Mouse (Mus musculus) thymus, adult 2 months (tissue): ENCODE data around the gene Mier3. TPM values are rescaled to one million over a fixed set of nuclear protein-coding genes. Genes with fewer than 3 reads are reported as not detected.
"Not testable (repeated sequence)": the region's sequence is repeated elsewhere in the genome, so short reads cannot be mapped to it uniquely, and the experiment has no call there.

Experiments
- DNase-seq: peaks from one replicate; pipeline ENCODE4 v3.0.0; 2021
- H3K27ac ChIP-seq: fragments of 200-500 bp; 2 replicates; pipeline ENCODE4 v1.5.1; 2012; ENCODE audit warnings: low read length, control low read depth; ENCODE audit not compliant: control insufficient read depth, insufficient read depth
- H3K27me3 ChIP-seq: fragments of 200-500 bp; 2 replicates; pipeline ENCODE4 v1.6.1; 2012; ENCODE audit warnings: mild to moderate bottlenecking, low read length, moderate library complexity, mixed read lengths; ENCODE audit not compliant: control insufficient read depth, insufficient read depth
- H3K36me3 ChIP-seq: fragments of 200-500 bp; 2 replicates; pipeline ENCODE4 v1.6.1; 2012; ENCODE audit warnings: mild to moderate bottlenecking, low read length, moderate library complexity; ENCODE audit not compliant: control insufficient read depth, insufficient read depth
- H3K4me1 ChIP-seq: fragments of 200-500 bp; replicated peaks from 2 replicates; pipeline ENCODE4 v1.6.1; 2012; ENCODE audit warnings: low read length; ENCODE audit not compliant: control insufficient read depth, insufficient read depth
- H3K4me3 ChIP-seq: fragments of 200-500 bp; 2 replicates; pipeline ENCODE4 v1.5.1; 2012; ENCODE audit warnings: mild to moderate bottlenecking, low read length, control low read depth, moderate library complexity; ENCODE audit not compliant: control insufficient read depth, insufficient read depth
- CTCF ChIP-seq: fragments of 200-500 bp; IDR thresholded peaks from 2 replicates; pipeline ENCODE4 v1.5.1; 2012; ENCODE audit warnings: mild to moderate bottlenecking, control low read depth, low read length, moderate library complexity, borderline replicate concordance; ENCODE audit not compliant: control insufficient read depth, poor library complexity, insufficient read depth; ENCODE audit errors: extremely low read depth
- POLR2A ChIP-seq: fragments of 200-500 bp; IDR thresholded peaks from 2 replicates; pipeline ENCODE4 v1.6.1; 2012; ENCODE audit warnings: mild to moderate bottlenecking, low read length, control low read depth, moderate library complexity; ENCODE audit not compliant: control insufficient read depth, poor library complexity, insufficient read depth; ENCODE audit errors: extremely low read depth
- WGBS: fragments of 180-500 bp; shearing (Covaris S2); methylation state at CpG from one replicate; pipeline ENCODE4 v1.1.7; 2018; 5-methylcytosine and 5-hydroxymethylcytosine counted together
- polyA plus RNA-seq: library from polyadenylated mRNA; depleted of rRNA; stranded (reverse); fragments of >200 nt; gene quantifications from 2 replicates; pipeline ENCODE4 v1.2.3, GENCODE M21; 2012

The Mier3 gene
- polyA plus RNA-seq, 1 experiment = 7.3 TPM

- over 99% methylated on average over 10 of the region's 10 CpGs for WGBS
- Histone ChIP-seq H3K36me3 (peaks cover 48% of the 10 kb centered on the region), H3K4me3 (no peak overlapping the region), H3K4me1 (no peaks in the 10 kb centered on the region), H3K27me3 (no peaks in the 10 kb centered on the region), H3K27ac (no peak overlapping the region)
- TF ChIP-seq POLR2A (no peak), CTCF (no peak)
- no peak for DNase-seq
Measured at GRCm38 (mm10) chr13:111703396-111703795, 22.6 kb downstream of the Mier3 start.

- not testable (repeated sequence) for H3K4me1 ChIP-seq, DNase-seq, H3K27me3 ChIP-seq, H3K4me3 ChIP-seq, H3K27ac ChIP-seq
- H3K36me3 ChIP-seq = peaks cover 51% of the 10 kb centered on the region
- WGBS = 95% methylated on average over 4 of the region's 4 CpGs
Measured at GRCm38 (mm10) chr13:111703952-111704351, 23.2 kb downstream of the Mier3 start.

GRCm38 (mm10) chr13:111710531-111710930 is 29.8 kb downstream of the Mier3 start:
- DNase-seq = no peak
- no peak overlapping the region for H3K27ac ChIP-seq
- no peak overlapping the region for H3K4me3 ChIP-seq
- 94% methylated on average over 4 of the region's 4 CpGs for WGBS
- no peaks in the 10 kb centered on the region for H3K4me1 ChIP-seq
- no peaks in the 10 kb centered on the region for H3K27me3 ChIP-seq
- peaks cover 90% of the 10 kb centered on the region for H3K36me3 ChIP-seq
- TF ChIP-seq CTCF (no peak), POLR2A (no peak)

GRCm38 (mm10) chr13:111719726-111720125 is 38.9 kb downstream of the Mier3 start:
- peaks cover 24% of the 10 kb centered on the region for H3K36me3 ChIP-seq
- H3K27me3 ChIP-seq = no peaks in the 10 kb centered on the region
- 79% methylated on average over 9 of the region's 9 CpGs for WGBS
- TF ChIP-seq CTCF (no peak), POLR2A (no peak)
- no peak for DNase-seq
- H3K4me3 ChIP-seq = no peak overlapping the region
- no peaks in the 10 kb centered on the region; the same call in 1 of the 2 replicates for H3K4me1 ChIP-seq
- no peak overlapping the region for H3K27ac ChIP-seq

- TF ChIP-seq POLR2A (no peak), CTCF (no peak)
- Histone ChIP-seq H3K4me3 (peak overlapping the region; percentile 69), H3K36me3 (no peaks in the 10 kb centered on the region), H3K4me1 (peaks cover 4% of the 10 kb centered on the region; the same call in 1 of the 2 replicates), H3K27me3 (no peaks in the 10 kb centered on the region), H3K27ac (no peak overlapping the region)
- under 1% methylated on average over 18 of the region's 18 CpGs for WGBS
- no peak for DNase-seq
Measured at GRCm38 (mm10) chr13:111724811-111725164, 44.0 kb downstream of the Mier3 start.

- peak; percentile 100 for DNase-seq
- TF ChIP-seq CTCF (no peak; the same call in 1 of the 2 replicates), POLR2A (peak; percentile 55; the same call in 1 of the 2 replicates)
- WGBS = under 1% methylated on average over 65 of the region's 65 CpGs
- Histone ChIP-seq H3K27me3 (no peaks in the 10 kb centered on the region), H3K36me3 (no peaks in the 10 kb centered on the region), H3K4me3 (peak overlapping the region; percentile 69), H3K4me1 (peaks cover 4% of the 10 kb centered on the region; the same call in 1 of the 2 replicates), H3K27ac (peak overlapping the region; percentile 3; the same call in 1 of the 2 replicates)
Measured at GRCm38 (mm10) chr13:111725165-111726077, 44.6 kb downstream of the Mier3 start.

- H3K27me3 ChIP-seq = no peaks in the 10 kb centered on the region
- no peaks in the 10 kb centered on the region for H3K36me3 ChIP-seq
- peaks cover 4% of the 10 kb centered on the region; the same call in 1 of the 2 replicates for H3K4me1 ChIP-seq
- H3K27ac ChIP-seq = no peak overlapping the region
- 89% methylated on average over 5 of the region's 5 CpGs for WGBS
- DNase-seq = no peak
- TF ChIP-seq POLR2A (no peak), CTCF (no peak)
- no peak overlapping the region for H3K4me3 ChIP-seq
Measured at GRCm38 (mm10) chr13:111726898-111727297, 46.1 kb downstream of the Mier3 start.
